Mouse (Mus musculus) spleen, postnatal 0 days (tissue): ENCODE measurements around the gene Dram2. TPM values are rescaled to one million over a fixed set of nuclear protein-coding genes. Genes with fewer than 3 reads are reported as not detected.

Experiments used
- polyA plus RNA-seq: library from polyadenylated mRNA; unstranded; fragments of >200 nt; fragmentation: Nextera tagmentation; extraction: Ambion mirVana; gene quantifications from 2 replicates; pipeline ENCODE4 v1.2.1, GENCODE M21; 2015

Dram2 gene
- polyA plus RNA-seq, result 29.8 and 39.8 TPM in 2 replicates

DNA sequence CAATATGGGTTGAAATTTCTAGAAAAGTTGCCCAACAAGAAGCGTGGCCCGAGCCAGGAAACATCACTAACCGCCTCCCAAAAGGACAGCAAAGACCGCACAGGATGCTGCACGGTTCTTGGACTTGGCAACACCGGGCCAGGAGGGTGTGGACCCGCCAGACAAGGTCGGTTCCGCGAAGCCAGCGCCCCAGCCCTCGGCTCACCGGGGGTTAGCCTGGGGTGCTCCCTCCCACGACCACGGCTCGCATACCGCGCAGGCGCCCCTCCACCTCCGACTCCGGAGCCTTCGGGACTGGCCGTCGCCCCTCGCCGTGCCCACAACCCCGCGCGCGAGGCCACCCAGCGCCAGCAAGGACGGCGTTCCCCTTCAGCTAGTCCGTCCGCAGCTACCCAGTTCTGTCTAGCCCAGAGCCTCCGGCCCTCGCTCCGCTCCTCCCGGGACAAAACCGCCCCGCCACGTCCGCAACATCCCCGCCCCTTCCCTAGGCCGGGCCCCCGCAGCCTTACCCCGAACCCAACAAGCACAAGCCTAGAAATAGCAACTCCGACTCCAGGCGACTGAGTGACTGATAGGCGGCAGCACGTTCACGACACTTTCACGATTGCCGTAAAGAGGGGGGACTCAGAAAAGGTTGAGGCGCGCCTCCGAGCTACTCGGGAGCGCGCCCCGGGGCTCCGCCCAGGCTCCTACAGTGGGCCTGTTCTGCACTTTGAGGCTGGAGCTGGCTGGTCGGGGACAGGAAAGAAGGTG is at the start of gene Dram2, which contains the start of gene Cept1:
TSS of gene Dram2 (plus strand) at position 628 of the 753 bp plus-strand sequence.
TSS of gene Cept1 (minus strand) at position 632 of the 753 bp plus-strand sequence.

Other genes starting within 250 kb of the Dram2 start
- gene Chil6, start 141.6 kb upstream of the Dram2 start, polyA plus RNA-seq, result 0.07 TPM in 1 of 2 replicates, not detected in the other
- gene Dennd2d, start 65.4 kb upstream of the Dram2 start, polyA plus RNA-seq, result 4.9 and 7.1 TPM in 2 replicates
- 21.2 and 25.8 TPM in 2 replicates for gene Cept1, start within 50 bp of the Dram2 start, polyA plus RNA-seq
- gene Lrif1, start 137.2 kb downstream of the Dram2 start, polyA plus RNA-seq, result 11.8 and 14.5 TPM in 2 replicates
- 70.7 and 101 TPM in 2 replicates for gene Cd53, start 242.4 kb downstream of the Dram2 start, polyA plus RNA-seq